11 mouse cellular contexts compared by ENCODE assay signal in genomic region chr16:73096091-73097083, GRCm38 (mm10).
DNase-seq lines count a peak whose midpoint lies in the region; ATAC-seq lines count a peak whose summit lies in the region.
"Had no signal": no experiment of that assay in that cellular context is flagged by ENCODE, and none has a peak within 500 bp of the region (broad histone marks: within the 10 kb centered on the region; RNA-seq: fewer than 3 reads in every experiment).

No protein-coding gene starts in this region.

- no peaks in the 10 kb centered on the region for H3K9me3 ChIP-seq in kidney, embryonic 15.5 days (replicated peaks)
- no peaks in the 10 kb centered on the region for H3K9me3 ChIP-seq in embryonic facial prominence, embryonic 15.5 days (replicated peaks)
- H3K9me3 ChIP-seq in neural tube, embryonic 13.5 days = no peaks in the 10 kb centered on the region

- 7% methylated on average over 8 of the region's 8 CpGs for WGBS in kidney, embryonic 15.5 days
- 14% methylated on average over 8 of the region's 8 CpGs for WGBS in embryonic facial prominence, embryonic 15.5 days
- WGBS in neural tube, embryonic 13.5 days = 2% methylated on average over 8 of the region's 8 CpGs

- peak overlapping the region; percentile 35 for H3K4me2 ChIP-seq in kidney, embryonic 15.5 days
- peak overlapping the region; percentile 30 for H3K4me2 ChIP-seq in embryonic facial prominence, embryonic 15.5 days (replicated peaks)
- peak overlapping the region; percentile 36 for H3K4me2 ChIP-seq in neural tube, embryonic 13.5 days

- no peaks in the 10 kb centered on the region for H3K27me3 ChIP-seq in kidney, embryonic 15.5 days
- no peaks in the 10 kb centered on the region for H3K27me3 ChIP-seq in embryonic facial prominence, embryonic 15.5 days
- no peaks in the 10 kb centered on the region for H3K27me3 ChIP-seq in neural tube, embryonic 13.5 days

- no peaks in the 10 kb centered on the region for H3K36me3 ChIP-seq in kidney, embryonic 15.5 days
- no peaks in the 10 kb centered on the region for H3K36me3 ChIP-seq in embryonic facial prominence, embryonic 15.5 days
- H3K36me3 ChIP-seq in neural tube, embryonic 13.5 days = no peaks in the 10 kb centered on the region
- H3K36me3 ChIP-seq: G1E had no signal

- no peak overlapping the region for H3K9ac ChIP-seq in kidney, embryonic 15.5 days
- H3K9ac ChIP-seq in embryonic facial prominence, embryonic 15.5 days = no peak overlapping the region
- H3K9ac ChIP-seq in neural tube, embryonic 13.5 days = no peak overlapping the region

- peak overlapping the region; percentile 72 for H3K27ac ChIP-seq in kidney, embryonic 15.5 days
- H3K27ac ChIP-seq in embryonic facial prominence, embryonic 15.5 days (replicated peaks) = no peak overlapping the region
- H3K27ac ChIP-seq in neural tube, embryonic 13.5 days (replicated peaks) = no peak overlapping the region

- no peak; the same call in 1 of the 2 replicates for ATAC-seq in kidney, embryonic 15.5 days (replicated peaks; ENCODE audit: low FRiP score)
- no peak; the same call in 1 of the 2 replicates for ATAC-seq in embryonic facial prominence, embryonic 15.5 days (ENCODE audit: insufficient number of reproducible peaks, low FRiP score, low TSS enrichment, low read depth)
- no peak for ATAC-seq in neural tube, embryonic 13.5 days (ENCODE audit: low read depth)

- H3K4me1 ChIP-seq in kidney, embryonic 15.5 days = peaks cover 37% of the 10 kb centered on the region
- H3K4me1 ChIP-seq in embryonic facial prominence, embryonic 15.5 days = 0 out of 2 replicates have a peak, but pooled peaks cover 8% of the 10 kb centered on the region
- H3K4me1 ChIP-seq in neural tube, embryonic 13.5 days (replicated peaks) = peaks cover 32% of the 10 kb centered on the region

- no peak for DNase-seq in kidney, adult 18-20 months
- DNase-seq in kidney, postnatal 4 days = peak; percentile 26 to 35
- no peak for DNase-seq in cerebellum, postnatal 10 days
- DNase-seq in B cell, adult 2 months = no peak
- no peak for DNase-seq in yolk sac, embryonic 10.5 days (ENCODE audit: low spot score)
- DNase-seq: heart, postnatal 14 days; layer of hippocampus, postnatal 36 days had no signal

- H3K4me3 ChIP-seq in kidney, embryonic 15.5 days (replicated peaks) = no peak overlapping the region
- H3K4me3 ChIP-seq in embryonic facial prominence, embryonic 15.5 days (replicated peaks) = no peak overlapping the region
- 0 out of 2 replicates have a peak overlapping the region, but pooled peaks have one; percentile 8 for H3K4me3 ChIP-seq in neural tube, embryonic 13.5 days

Comparison
In these comparisons a context has a peak if more than half of its experiments do, and no peak if none do; other contexts are left out.
1. DNase-seq: peak in kidney, postnatal 4 days (2 of 2); none in kidney, adult 18-20 months (single experiment), cerebellum, postnatal 10 days (0 of 2), B cell, adult 2 months (0 of 2) and yolk sac, embryonic 10.5 days (single experiment).
2. Peak in every context shown above with its lines, with median percentiles within 50 percentile points of each other: H3K4me2 ChIP-seq.